Mouse (Mus musculus) ES-CJ7 (cell line): ENCODE results near the gene Zfp985.
"Not testable (repeated sequence)": the region's sequence is repeated elsewhere in the genome, so short reads cannot be mapped to it uniquely, and the experiment has no call there.

Source experiments
- DNase-seq: peaks from one replicate; pipeline ENCODE4 v3.0.0; 2011; ENCODE audit warnings: low read depth, low spot score

Gene Zfp985

DNA sequence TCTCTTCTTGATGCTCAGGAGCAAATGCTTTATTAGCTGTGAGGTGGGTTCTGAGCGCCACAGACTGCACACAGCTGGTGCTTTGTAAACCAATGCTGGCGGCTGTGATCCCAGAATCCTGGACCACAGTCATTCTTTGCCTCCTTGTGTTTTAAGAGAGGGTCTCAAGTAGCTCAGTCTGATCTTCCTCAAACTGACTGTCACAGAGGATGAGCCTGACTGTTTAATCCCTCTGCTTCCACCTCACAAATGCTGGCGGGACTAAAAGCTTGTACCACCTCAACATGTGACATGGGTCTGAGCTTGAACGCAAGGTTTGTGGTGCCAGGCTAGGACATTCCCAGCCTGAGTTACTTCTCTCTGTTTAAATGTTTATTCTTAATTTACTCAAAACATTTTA, 52.4 kb downstream of the Zfp985 start:
- DNase-seq = no peak

DNA sequence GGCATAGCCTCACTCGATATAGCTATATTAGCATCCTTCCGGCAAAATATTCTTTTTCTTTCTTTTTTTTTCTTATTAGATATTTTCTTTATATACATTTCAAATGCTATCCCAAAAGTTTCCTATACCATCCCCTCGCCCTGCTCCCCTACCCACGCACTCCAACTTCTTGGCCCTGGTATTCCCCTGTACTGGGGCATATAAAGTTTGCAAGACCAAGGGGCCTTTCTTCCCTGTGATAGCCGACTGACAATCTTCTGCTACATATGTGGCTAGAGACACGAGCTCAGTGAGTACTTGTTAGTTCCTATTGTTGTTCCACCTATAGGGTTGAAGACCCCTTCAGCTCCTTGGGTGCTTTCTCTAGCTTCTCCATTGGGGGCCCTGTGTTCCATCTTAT, 53.4 kb downstream of the Zfp985 start:
- DNase-seq = not testable (repeated sequence)

DNA sequence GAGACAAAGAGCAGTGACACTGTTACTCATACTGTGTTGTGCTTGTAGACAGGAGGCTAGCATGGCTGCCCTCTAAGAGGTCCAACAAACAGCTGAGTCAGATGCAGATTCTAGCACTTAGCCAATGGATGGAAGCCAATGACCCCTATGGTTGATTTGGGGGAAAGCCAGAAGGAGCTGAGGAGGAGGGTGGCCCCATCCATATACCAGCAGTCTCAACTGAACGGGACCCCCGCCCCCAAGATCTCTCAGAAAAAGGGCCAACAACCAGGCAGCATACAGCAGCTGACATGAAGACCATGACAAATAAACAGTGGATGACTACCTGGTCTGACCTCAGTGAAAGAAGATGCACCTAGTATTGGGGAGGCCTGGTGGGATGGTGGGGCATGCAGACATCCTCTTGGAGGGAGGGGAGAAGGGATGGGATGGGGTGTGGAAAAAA, 80.8 kb downstream of the Zfp985 start:
- DNase-seq = not testable (repeated sequence)
